Mouse (Mus musculus) kidney, adult 2 months (tissue): Measurements from ENCODE around the gene Zmiz1. TPM values are rescaled to one million over a fixed set of nuclear protein-coding genes. Genes with fewer than 3 reads are reported as not detected.

Source experiments
- DNase-seq: peaks from one replicate; pipeline ENCODE4 v3.0.0; 2021
- H3K27ac ChIP-seq: fragments of 200-500 bp; 2 replicates; pipeline ENCODE4 v1.5.1; 2012; ENCODE audit warnings: low read depth, low read length, control low read depth, inconsistent platforms; ENCODE audit not compliant: insufficient read depth
- H3K27me3 ChIP-seq: fragments of 200-500 bp; replicated peaks from 2 replicates; pipeline ENCODE4 v1.6.1; 2012; ENCODE audit warnings: mild to moderate bottlenecking, moderate library complexity, low read length, inconsistent platforms; ENCODE audit not compliant: control insufficient read depth, insufficient read depth
- H3K36me3 ChIP-seq: fragments of 200-500 bp; 2 replicates; pipeline ENCODE4 v1.6.1; 2012; ENCODE audit warnings: mild to moderate bottlenecking, moderate library complexity, low read length, inconsistent platforms; ENCODE audit not compliant: control insufficient read depth, insufficient read depth
- H3K4me1 ChIP-seq: fragments of 200-500 bp; 2 replicates; pipeline ENCODE4 v1.6.1; 2011; ENCODE audit warnings: low read length; ENCODE audit not compliant: control insufficient read depth, insufficient read depth
- H3K4me3 ChIP-seq: fragments of 200-500 bp; 2 replicates; pipeline ENCODE4 v1.5.1; 2011; ENCODE audit warnings: mild to moderate bottlenecking, low read depth, low read length, control low read depth; ENCODE audit not compliant: insufficient read depth
- CTCF ChIP-seq: fragments of 200-500 bp; conservative IDR thresholded peaks from 2 replicates; pipeline ENCODE4 v1.5.1; 2011; ENCODE audit warnings: low read depth, mild to moderate bottlenecking, control low read depth, low read length, moderate library complexity, mixed read lengths; ENCODE audit not compliant: insufficient read depth, insufficient read length
- POLR2A ChIP-seq: fragments of 200-500 bp; IDR thresholded peaks from one replicate; pipeline ENCODE4 v1.6.1; 2011; ENCODE audit warnings: low read depth, low read length, control low read depth
- WGBS: fragments of 180-500 bp; shearing (Covaris S2); methylation state at CpG from one replicate; pipeline ENCODE4 v1.1.7; 2018; 5-methylcytosine and 5-hydroxymethylcytosine counted together
- polyA plus RNA-seq: library from polyadenylated mRNA; depleted of rRNA; stranded (reverse); fragments of >200 nt; gene quantifications from 2 replicates; pipeline ENCODE4 v1.2.3, GENCODE M21; 2012

Zmiz1 gene
- polyA plus RNA-seq, 1 experiment: 42.6 TPM

DNA sequence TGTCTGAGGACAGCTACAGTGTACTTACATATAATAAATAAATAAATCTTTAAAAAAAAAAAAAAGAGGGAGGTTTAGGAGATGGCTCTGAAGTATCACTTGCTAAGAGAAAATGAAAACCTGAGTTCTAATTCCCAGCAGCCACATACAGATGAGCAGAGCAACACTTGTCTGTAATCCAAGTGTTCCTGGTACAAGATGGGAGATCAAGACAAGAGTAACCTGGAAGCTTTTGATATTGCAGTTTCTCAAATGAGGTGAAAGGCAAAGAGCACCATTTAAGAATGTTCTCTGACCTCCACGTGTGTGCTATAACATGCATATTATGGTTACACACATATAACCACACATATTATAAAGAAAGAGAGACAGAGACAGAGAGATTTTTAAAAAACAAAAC is 132.4 kb downstream of the Zmiz1 start:
- no peak overlapping the region for H3K4me3 ChIP-seq
- no peak overlapping the region for H3K27ac ChIP-seq
- TF ChIP-seq POLR2A: no peak
- no peak for TF ChIP-seq CTCF
- peaks cover 26% of the 10 kb centered on the region for H3K4me1 ChIP-seq
- WGBS: 97% methylated on average over 1 of the region's 1 CpGs
- no peaks in the 10 kb centered on the region for H3K27me3 ChIP-seq
- DNase-seq: no peak
- H3K36me3 ChIP-seq: no peaks in the 10 kb centered on the region

- no peak overlapping the region for H3K4me3 ChIP-seq
- no peak overlapping the region for H3K27ac ChIP-seq
- TF ChIP-seq POLR2A: no peak
- TF ChIP-seq CTCF: no peak
- 70% methylated on average over 6 of the region's 6 CpGs for WGBS
- no peaks in the 10 kb centered on the region for H3K36me3 ChIP-seq
- H3K27me3 ChIP-seq: no peaks in the 10 kb centered on the region
- peaks cover 15% of the 10 kb centered on the region; the same call in 1 of the 2 replicates for H3K4me1 ChIP-seq
- DNase-seq: no peak
Observed at GRCm38 (mm10) chr14:25592522-25592921, 133.5 kb downstream of the Zmiz1 start.

GRCm38 (mm10) chr14:25593876-25594275 is 134.9 kb downstream of the Zmiz1 start:
- DNase-seq: no peak
- 77% methylated on average over 8 of the region's 8 CpGs for WGBS
- no peak overlapping the region for H3K4me3 ChIP-seq
- peaks cover 8% of the 10 kb centered on the region; the same call in 1 of the 2 replicates for H3K4me1 ChIP-seq
- H3K36me3 ChIP-seq: no peaks in the 10 kb centered on the region
- H3K27me3 ChIP-seq: no peaks in the 10 kb centered on the region
- H3K27ac ChIP-seq: no peak overlapping the region
- TF ChIP-seq CTCF (no peak), POLR2A (no peak)

GRCm38 (mm10) chr14:25594611-25595010 is 135.6 kb downstream of the Zmiz1 start:
- Histone ChIP-seq H3K36me3 (no peaks in the 10 kb centered on the region), H3K4me1 (peaks cover 8% of the 10 kb centered on the region; the same call in 1 of the 2 replicates), H3K27me3 (no peaks in the 10 kb centered on the region), H3K27ac (no peak overlapping the region; the same call in 1 of the 2 replicates), H3K4me3 (no peak overlapping the region)
- peak; percentile 84 for DNase-seq
- 50% methylated on average over 4 of the region's 4 CpGs for WGBS
- no peak for TF ChIP-seq CTCF

DNA sequence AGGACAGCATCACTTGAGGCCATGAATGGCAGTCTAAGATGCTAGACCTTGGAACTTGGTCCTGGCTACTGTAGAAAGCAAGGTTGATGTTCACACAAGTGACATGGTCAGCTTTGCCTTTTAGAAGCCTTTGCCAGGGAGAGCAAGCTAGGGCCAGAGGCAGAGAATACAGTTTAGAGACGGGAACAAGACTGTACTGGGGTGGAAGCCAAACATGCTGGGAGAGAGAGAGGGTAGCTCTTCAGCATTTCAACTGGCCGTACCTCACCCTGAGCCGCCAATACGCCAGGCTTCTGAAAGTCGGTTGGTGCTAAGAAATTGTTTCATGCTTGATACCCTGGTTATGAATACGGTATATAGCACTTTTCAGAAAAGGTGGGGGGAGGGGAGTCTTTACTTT is 140.0 kb downstream of the Zmiz1 start:
- no peaks in the 10 kb centered on the region for H3K27me3 ChIP-seq
- no peak overlapping the region for H3K4me3 ChIP-seq
- no peak for DNase-seq
- TF ChIP-seq POLR2A (no peak), CTCF (no peak)
- peaks cover 5% of the 10 kb centered on the region; the same call in 1 of the 2 replicates for H3K4me1 ChIP-seq
- 88% methylated on average over 6 of the region's 6 CpGs for WGBS
- no peak overlapping the region for H3K27ac ChIP-seq
- H3K36me3 ChIP-seq: peaks cover 1% of the 10 kb centered on the region; the same call in 1 of the 2 replicates

- TF ChIP-seq CTCF (no peak), POLR2A (no peak)
- Histone ChIP-seq H3K36me3 (peaks cover 1% of the 10 kb centered on the region; the same call in 1 of the 2 replicates), H3K4me3 (no peak overlapping the region), H3K4me1 (no peaks in the 10 kb centered on the region), H3K27me3 (no peaks in the 10 kb centered on the region), H3K27ac (no peak overlapping the region)
- 79% methylated on average over 12 of the region's 12 CpGs for WGBS
- DNase-seq: no peak
Observed at GRCm38 (mm10) chr14:25599934-25600333, 140.9 kb downstream of the Zmiz1 start.

DNA sequence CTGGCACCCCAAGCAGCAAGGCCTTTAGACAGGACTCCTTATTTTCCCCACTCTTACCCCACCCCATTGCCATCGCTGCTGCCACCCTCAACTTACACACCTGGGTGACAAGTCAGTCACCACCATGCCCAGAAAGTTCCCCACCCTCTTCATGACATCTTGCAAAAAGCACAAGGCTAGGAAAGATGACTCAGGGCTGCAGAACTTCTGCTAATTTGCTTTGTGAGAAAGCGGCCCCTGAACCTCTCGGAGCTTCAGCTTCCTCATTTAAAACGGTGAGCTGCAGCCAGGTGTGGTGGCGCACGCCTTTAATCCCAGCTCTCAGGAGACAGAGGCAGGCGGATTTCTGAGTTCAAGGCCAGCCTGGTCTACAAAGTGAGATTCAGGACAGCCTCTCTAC is 141.4 kb downstream of the Zmiz1 start:
- Histone ChIP-seq H3K36me3 (peaks cover 1% of the 10 kb centered on the region; the same call in 1 of the 2 replicates), H3K27ac (no peak overlapping the region), H3K4me3 (no peak overlapping the region), H3K4me1 (no peaks in the 10 kb centered on the region), H3K27me3 (no peaks in the 10 kb centered on the region)
- WGBS: 83% methylated on average over 7 of the region's 7 CpGs
- TF ChIP-seq CTCF (no peak), POLR2A (no peak)
- DNase-seq: no peak
